Mouse (Mus musculus): ENCODE data around the gene Cblb.

GRCm38 (mm10) chr16:52222896-52223295, 191.9 kb downstream of the Cblb start:
- TF ChIP-seq CTCF (IDR thresholded peaks at IDR 0.05; ENCODE audit: extremely low read depth, insufficient read depth, low read length), result no peak
- TF ChIP-seq POLR2A (IDR thresholded peaks at IDR 0.05; ENCODE audit: extremely low read depth, insufficient read depth, low read length), result no peak

All from cortical plate, adult 2 months (tissue).